Mouse (Mus musculus) right cerebral cortex, postnatal 14 days (tissue): ENCODE results near the gene Cul9.
"Not testable (repeated sequence)": the region's sequence is repeated elsewhere in the genome, so short reads cannot be mapped to it uniquely, and the experiment has no call there.

Experiments used
- DNase-seq: peaks from one replicate; pipeline ENCODE4 v3.0.0; 2022

Cul9 gene

GRCm38 (mm10) chr17:46545813-46546564 is at the start of gene Cul9:
Cul9 (minus strand) TSS chr17:46546388.
- peak; percentile 89 for DNase-seq

GRCm38 (mm10) chr17:46595336-46595735 is 49.1 kb upstream of the Cul9 start:
- DNase-seq: no peak

- DNase-seq: no peak
These were observed 48.4 kb upstream of the Cul9 start for GRCm38 (mm10) chr17:46594606-46595005.

- DNase-seq: no peak
These were observed 46.9 kb upstream of the Cul9 start for GRCm38 (mm10) chr17:46593124-46593523.

GRCm38 (mm10) chr17:46591406-46591805 is 45.2 kb upstream of the Cul9 start:
- DNase-seq: no peak

- DNase-seq: no peak
These were observed 44.3 kb upstream of the Cul9 start for GRCm38 (mm10) chr17:46590439-46590838.

GRCm38 (mm10) chr17:46589635-46590314 is 43.6 kb upstream of the Cul9 start:
- no peak for DNase-seq

GRCm38 (mm10) chr17:46588913-46589312 is 42.7 kb upstream of the Cul9 start:
- DNase-seq: no peak

GRCm38 (mm10) chr17:46588173-46588572 is 42.0 kb upstream of the Cul9 start:
- no peak for DNase-seq

- DNase-seq: no peak
These were observed 40.1 kb upstream of the Cul9 start for GRCm38 (mm10) chr17:46586327-46586726.

GRCm38 (mm10) chr17:46578650-46579049 is 32.5 kb upstream of the Cul9 start:
- no peak for DNase-seq

GRCm38 (mm10) chr17:46576070-46576469 is 29.9 kb upstream of the Cul9 start:
- DNase-seq: no peak

GRCm38 (mm10) chr17:46574535-46574934 is 28.3 kb upstream of the Cul9 start:
- no peak for DNase-seq

- DNase-seq: no peak
These were observed 24.8 kb upstream of the Cul9 start for GRCm38 (mm10) chr17:46571005-46571404.

- DNase-seq: no peak
These were observed 13.0 kb upstream of the Cul9 start for GRCm38 (mm10) chr17:46559146-46559545.

GRCm38 (mm10) chr17:46558151-46558550 is 12.0 kb upstream of the Cul9 start:
- no peak for DNase-seq

- not testable (repeated sequence) for DNase-seq
These were observed 11.1 kb upstream of the Cul9 start for GRCm38 (mm10) chr17:46557321-46557720.

- no peak for DNase-seq
These were observed 10.4 kb upstream of the Cul9 start for GRCm38 (mm10) chr17:46556584-46556945.

GRCm38 (mm10) chr17:46555673-46556583 is 9.7 kb upstream of the Cul9 start, which contains the start of gene Srf:
Srf (minus strand) TSS chr17:46556175.
- peak; percentile 94 for DNase-seq

GRCm38 (mm10) chr17:46554977-46555672 is 8.9 kb upstream of the Cul9 start:
- peak; percentile 41 for DNase-seq

- DNase-seq: no peak
These were observed 8.4 kb upstream of the Cul9 start for GRCm38 (mm10) chr17:46554646-46554976.

- no peak for DNase-seq
These were observed 7.7 kb upstream of the Cul9 start for GRCm38 (mm10) chr17:46553926-46554325.

- no peak for DNase-seq
These were observed 7.3 kb upstream of the Cul9 start for GRCm38 (mm10) chr17:46553469-46553868.
